Mouse (Mus musculus): ENCODE results near the gene Gm8882. TPM values are rescaled to one million over a fixed set of nuclear protein-coding genes. Genes with fewer than 3 reads are reported as not detected.

Gm8882 gene
- not detected for polyA plus RNA-seq (2017; shearing (Covaris generic))

DNA sequence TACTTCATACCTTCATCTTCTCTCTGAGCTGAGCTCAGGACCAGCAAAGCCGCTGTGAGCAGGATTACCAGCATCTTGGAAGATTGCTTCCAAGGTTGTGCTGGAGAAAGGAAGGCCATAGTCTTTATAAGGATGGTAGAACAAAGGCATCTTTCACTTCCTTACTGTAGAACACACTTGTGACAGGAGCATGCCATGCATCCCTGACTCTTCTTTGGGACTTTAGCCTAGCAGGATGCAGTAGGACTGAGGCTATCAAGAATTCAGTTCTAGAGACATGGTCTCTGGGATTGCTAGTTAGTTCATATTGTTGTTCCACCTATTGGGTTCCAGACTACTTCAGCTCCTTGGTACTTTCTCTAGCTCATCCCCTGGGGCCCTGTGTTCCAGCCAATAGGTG lies at the start of gene Gm8882:
Gene Gm8882, minus strand, starts transcription at position 101 of the 400 bp plus-strand sequence.

DNA sequence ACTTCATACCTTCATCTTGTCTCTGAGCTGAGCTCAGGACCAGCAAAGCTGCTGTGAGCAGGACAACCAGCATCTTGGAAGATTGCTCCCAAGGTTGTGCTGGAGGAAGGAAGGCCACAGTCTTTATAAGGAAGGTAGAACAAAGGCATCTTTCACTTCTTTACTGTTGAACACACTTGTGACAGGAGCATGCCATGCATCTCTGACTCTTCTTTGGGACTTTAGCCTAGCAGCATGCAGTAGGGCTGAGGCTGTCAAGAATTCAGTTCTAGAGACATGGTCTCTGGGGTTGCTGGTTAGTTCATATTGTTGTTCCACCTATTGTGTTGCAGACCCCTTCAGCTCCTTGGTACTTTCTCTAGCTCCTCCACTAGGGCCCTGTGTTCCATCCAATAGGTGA lies 49.3 kb downstream of the Gm8882 start, which contains the start of gene Prpmp5:
Gene Prpmp5, minus strand, starts transcription at position 101 of the 400 bp plus-strand sequence.

Other genes with a start within 250 kb of the Gm8882 start
- gene Prb1, start 153.6 kb downstream of the Gm8882 start, polyA plus RNA-seq (2017; shearing (Covaris generic)) = not detected
- not detected for gene Prpmp5, start 49.4 kb downstream of the Gm8882 start, polyA plus RNA-seq (2017; shearing (Covaris generic))
- not detected for gene Prh1, start 205.7 kb upstream of the Gm8882 start, polyA plus RNA-seq (2017; shearing (Covaris generic))
- gene Prp2, start 231.8 kb upstream of the Gm8882 start, polyA plus RNA-seq (2017; shearing (Covaris generic)) = not detected